Mouse (Mus musculus): ENCODE results near the gene Mad1l1.
A peak's percentile ranks its signal among the peaks of the same experiment; 100 is the strongest.

The Mad1l1 gene

GRCm38 (mm10) chr5:140123640-140124366 lies 197.5 kb downstream of the Mad1l1 start:
- DNase-seq = no peak

GRCm38 (mm10) chr5:140123194-140123593 lies 198.2 kb downstream of the Mad1l1 start:
- DNase-seq = no peak

- no peak for DNase-seq
These were observed 199.4 kb downstream of the Mad1l1 start for GRCm38 (mm10) chr5:140121966-140122365.

- DNase-seq = no peak
These were observed 202.4 kb downstream of the Mad1l1 start for GRCm38 (mm10) chr5:140118921-140119320.

GRCm38 (mm10) chr5:140117968-140118367 lies 203.4 kb downstream of the Mad1l1 start:
- no peak for DNase-seq

- peak in 1 of 2 experiments; percentile 6 for DNase-seq
These were observed 205.7 kb downstream of the Mad1l1 start for GRCm38 (mm10) chr5:140115434-140116271.

- DNase-seq = no peak
These were observed 206.8 kb downstream of the Mad1l1 start for GRCm38 (mm10) chr5:140114512-140115060.

GRCm38 (mm10) chr5:140113281-140113680 lies 208.1 kb downstream of the Mad1l1 start:
- DNase-seq = no peak

- no peak for DNase-seq
These were observed 211.3 kb downstream of the Mad1l1 start for GRCm38 (mm10) chr5:140110024-140110423.

GRCm38 (mm10) chr5:140107907-140108306 lies 213.4 kb downstream of the Mad1l1 start:
- DNase-seq = no peak

GRCm38 (mm10) chr5:140106051-140106450 lies 215.3 kb downstream of the Mad1l1 start:
- DNase-seq = no peak

- DNase-seq = no peak
These were observed 216.5 kb downstream of the Mad1l1 start for GRCm38 (mm10) chr5:140104891-140105290.

GRCm38 (mm10) chr5:140102731-140103130 lies 218.6 kb downstream of the Mad1l1 start:
- no peak for DNase-seq

GRCm38 (mm10) chr5:140101409-140102009 lies 219.8 kb downstream of the Mad1l1 start:
- DNase-seq = no peak

GRCm38 (mm10) chr5:140098711-140099110 lies 222.6 kb downstream of the Mad1l1 start:
- DNase-seq = no peak

- no peak for DNase-seq
These were observed 226.1 kb downstream of the Mad1l1 start for GRCm38 (mm10) chr5:140095203-140095602.

- DNase-seq = no peak
These were observed 227.9 kb downstream of the Mad1l1 start for GRCm38 (mm10) chr5:140093489-140093888.

- DNase-seq = no peak
These were observed 229.8 kb downstream of the Mad1l1 start for GRCm38 (mm10) chr5:140091601-140092000.

- no peak for DNase-seq
These were observed 232.1 kb downstream of the Mad1l1 start for GRCm38 (mm10) chr5:140089263-140089662.

- DNase-seq = no peak
These were observed 234.1 kb downstream of the Mad1l1 start for GRCm38 (mm10) chr5:140087242-140087641.

GRCm38 (mm10) chr5:140084341-140084740 lies 237.0 kb downstream of the Mad1l1 start:
- no peak for DNase-seq

- no peak for DNase-seq
These were observed 237.4 kb downstream of the Mad1l1 start for GRCm38 (mm10) chr5:140083911-140084310.

GRCm38 (mm10) chr5:140082204-140082812 lies 239.0 kb downstream of the Mad1l1 start:
- DNase-seq = no peak
